Mouse (Mus musculus): ENCODE results near the gene Atxn3.
"Not testable (repeated sequence)": the region's sequence is repeated elsewhere in the genome, so short reads cannot be mapped to it uniquely, and the experiment has no call there.

Atxn3 gene

DNA sequence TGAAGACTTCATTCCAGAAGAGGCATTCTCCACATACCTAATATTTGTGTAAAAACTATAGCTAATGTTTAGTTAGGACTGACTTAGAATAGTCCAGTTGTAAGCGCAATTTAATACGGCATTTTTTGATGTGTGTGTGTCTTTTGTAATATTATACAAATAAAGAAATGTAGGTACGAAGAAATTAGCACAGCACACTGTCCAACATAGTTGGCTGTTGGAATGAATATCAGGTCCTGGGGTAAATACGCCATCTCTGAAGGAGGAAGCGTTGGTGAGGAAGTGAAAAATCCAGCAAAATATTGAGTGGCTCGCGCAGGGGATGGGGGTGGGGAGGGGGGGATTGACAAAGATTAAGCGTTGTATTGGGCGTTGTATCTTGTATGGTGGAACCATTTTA lies 510 bp upstream of the Atxn3 start:
- DNase-seq (ENCODE audit: low read depth) = no peak

DNA sequence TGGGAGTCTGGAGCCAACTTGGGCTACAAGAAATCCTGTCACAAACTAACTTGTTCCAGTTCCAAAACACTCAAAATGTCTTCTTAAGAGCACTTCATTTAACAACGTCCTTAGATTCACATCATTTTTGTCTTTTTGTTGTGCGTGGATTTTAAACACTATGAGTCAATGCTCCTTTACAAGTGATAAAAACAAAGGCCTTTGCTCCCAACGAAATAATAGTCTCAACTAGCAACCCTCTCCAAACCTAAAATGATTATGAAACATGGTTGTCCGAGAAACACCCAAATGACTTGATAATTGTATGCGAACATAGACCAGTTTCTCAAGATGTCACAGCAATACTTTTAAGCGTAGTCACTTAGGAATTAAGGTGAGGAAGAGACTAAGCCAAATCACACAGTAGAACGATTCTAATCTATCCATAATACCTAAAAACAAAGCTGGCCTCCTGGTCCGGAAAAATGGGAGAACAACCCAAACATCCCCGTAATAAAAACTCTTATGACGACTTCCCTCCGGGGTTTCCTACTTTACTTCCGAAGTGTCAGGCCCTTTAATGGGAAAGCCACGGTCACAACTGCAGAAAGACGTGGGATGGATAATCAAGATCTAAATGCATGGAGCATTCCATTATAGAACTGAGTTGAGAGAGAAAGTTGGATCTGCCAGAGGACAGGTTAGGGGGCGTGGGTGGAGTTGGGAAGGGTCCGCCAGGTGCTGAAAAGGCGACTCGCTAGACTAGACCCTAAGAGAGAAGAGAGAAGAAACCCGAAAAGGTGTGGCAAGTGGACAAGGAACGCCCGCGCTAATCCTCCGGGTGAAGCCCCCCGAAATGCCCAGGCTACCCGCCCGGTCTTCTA lies 736 bp downstream of the Atxn3 start:
- DNase-seq (ENCODE audit: low read depth) = no peak

- DNase-seq (ENCODE audit: low read depth) = not testable (repeated sequence)
These were observed 2.2 kb downstream of the Atxn3 start for GRCm38 (mm10) chr12:101955821-101956220.

DNA sequence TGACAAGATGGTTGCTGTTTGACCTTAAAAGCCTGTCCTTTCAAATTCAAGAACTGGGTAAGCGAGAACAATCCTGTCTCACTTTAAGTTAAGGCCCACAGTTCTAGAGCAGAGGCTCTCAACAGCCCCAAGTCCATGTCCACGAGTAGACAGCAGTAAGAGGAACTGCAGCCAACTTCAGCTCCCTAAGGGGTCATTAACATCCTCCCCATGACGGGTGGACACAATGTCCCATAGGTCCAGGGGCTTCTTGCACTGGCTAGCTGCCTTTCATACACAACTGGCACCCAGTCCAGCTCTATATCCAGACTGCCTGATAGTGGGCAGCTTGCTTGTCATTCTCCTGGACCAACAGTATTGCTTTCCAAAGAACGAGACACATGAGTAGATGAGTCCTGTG lies 9.2 kb downstream of the Atxn3 start:
- no peak for DNase-seq (ENCODE audit: low read depth)

DNA sequence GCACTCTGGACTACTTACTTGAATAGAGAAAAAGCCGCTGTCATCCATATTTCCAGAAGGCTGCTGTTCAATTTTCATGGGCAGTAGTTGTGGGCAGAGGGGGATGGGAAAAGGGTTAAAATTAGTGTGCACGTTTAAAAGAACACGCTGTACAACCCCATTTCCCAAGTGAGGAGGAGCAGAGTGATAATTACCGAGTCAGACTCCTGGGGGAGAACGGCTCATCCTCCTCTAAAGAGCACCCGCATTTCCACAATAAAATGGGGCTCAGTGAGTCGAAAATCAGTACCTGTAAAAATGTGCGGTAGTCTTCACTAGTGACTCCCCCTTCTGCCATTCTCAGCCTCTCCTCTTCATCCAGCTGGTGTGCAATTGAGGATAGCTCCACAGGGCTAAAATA lies 10.1 kb downstream of the Atxn3 start:
- DNase-seq (ENCODE audit: low read depth) = no peak

GRCm38 (mm10) chr12:101937572-101937971 lies 20.5 kb downstream of the Atxn3 start:
- DNase-seq (ENCODE audit: low read depth) = no peak

DNA sequence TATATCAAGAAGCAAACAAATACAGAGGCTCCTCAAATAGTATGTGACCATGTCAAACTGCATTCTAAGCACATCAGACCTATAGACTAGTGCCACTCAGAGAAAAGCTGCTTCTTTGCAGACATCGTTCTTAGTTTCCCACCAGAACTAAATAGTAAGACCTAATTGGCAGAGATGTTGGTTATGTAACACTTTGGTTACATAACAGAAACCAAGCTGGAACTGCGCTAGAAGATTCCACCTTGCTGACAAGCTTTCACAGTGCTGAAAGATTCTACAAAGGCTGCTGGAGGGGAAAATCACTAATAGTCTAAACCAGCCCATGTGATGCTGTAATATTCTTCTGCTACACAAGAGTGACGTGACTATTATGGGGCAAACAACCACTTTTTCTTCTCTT lies 22.8 kb downstream of the Atxn3 start:
- no peak for DNase-seq (ENCODE audit: low read depth)

- no peak for DNase-seq (ENCODE audit: low read depth)
These were observed 29.6 kb downstream of the Atxn3 start for GRCm38 (mm10) chr12:101928423-101928822.

DNA sequence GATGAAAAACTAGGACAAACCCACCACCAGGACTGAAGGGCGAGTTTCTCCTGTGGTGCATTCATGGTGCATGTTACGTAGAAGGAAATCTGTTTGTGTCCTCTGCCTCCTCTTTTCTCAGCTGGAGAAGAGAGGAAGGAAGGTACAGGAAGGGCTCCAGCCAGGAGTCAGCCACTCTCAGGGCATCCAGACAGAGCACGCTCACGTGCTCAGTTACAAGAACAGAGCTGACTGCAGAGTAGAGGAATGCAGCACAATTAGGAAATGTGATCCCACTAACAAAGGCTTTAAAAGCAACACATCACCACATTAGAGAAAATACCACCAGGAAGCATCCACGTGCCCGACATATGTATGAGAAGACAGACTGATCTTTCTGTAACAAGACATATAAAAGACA lies 35.7 kb downstream of the Atxn3 start:
- DNase-seq (ENCODE audit: low read depth) = no peak

DNA sequence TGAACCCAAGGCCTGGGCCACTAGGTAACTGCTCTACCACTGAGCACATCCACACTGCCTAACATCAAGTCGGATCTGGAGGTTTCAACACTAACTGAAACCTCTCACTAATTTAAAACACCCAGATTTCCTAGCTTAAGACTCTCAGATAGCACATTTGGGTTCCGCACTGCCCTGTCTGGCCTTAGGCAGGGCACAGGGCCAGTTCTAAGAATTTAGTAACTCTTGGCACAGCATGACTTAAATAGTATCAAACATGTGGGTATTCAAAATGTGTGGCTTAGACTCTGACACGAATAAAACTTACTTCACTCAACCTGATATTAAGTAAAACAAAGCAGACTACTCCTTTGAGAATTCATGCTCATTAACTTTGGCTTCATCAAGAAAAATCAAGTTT lies 38.2 kb downstream of the Atxn3 start:
- no peak for DNase-seq (ENCODE audit: low read depth)

- DNase-seq (ENCODE audit: low read depth) = no peak
These were observed 40.9 kb downstream of the Atxn3 start for GRCm38 (mm10) chr12:101917165-101917564.

DNA sequence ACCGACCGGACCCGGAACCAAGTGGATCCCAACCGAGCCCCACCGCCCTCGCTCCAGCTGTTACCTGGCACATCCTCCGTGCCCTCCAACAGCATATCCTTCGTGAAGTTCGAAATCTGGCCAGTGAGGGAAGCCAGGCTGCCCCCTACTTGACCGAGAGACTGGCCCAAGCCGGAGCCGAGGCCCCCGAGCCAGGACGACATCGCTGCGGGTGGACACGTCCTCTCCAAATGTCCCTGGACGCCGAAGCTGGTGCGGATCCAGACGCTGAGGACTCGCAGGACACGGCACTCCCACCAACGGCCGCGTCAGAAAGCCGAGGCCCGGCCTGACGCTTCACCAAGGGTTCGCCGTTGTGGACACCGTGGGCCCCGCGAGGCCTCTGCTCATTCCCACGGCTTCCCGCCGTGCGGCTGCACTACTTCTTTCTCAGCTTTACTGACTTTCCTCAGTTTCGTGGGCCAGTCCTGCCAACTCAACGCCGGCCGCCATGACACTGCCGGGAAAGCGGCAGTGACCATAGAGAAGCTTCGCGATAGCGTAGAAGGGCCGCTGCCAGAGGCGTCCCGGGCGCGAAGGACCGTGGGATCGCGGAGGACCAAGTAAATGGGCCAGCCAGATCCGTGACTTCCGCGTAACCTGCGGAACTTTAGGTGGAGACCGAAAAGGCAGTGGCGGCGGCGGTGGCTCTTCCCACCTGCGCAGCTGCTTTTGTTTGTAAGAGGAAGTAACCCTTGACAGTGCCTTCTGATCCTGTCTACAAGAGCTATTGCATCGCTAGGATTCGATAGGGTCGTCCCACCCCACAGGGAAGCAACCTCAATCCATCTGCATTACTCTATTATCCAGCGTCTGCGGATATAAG lies 45.2 kb downstream of the Atxn3 start, which contains the start of gene Trip11:
Gene Trip11, minus strand, starts transcription at position 642 of the 865 bp plus-strand sequence.
- peak; percentile 92 for DNase-seq (ENCODE audit: low read depth)

- no peak for DNase-seq (ENCODE audit: low read depth)
These were observed 46.7 kb downstream of the Atxn3 start for GRCm38 (mm10) chr12:101911346-101911745.

GRCm38 (mm10) chr12:101910360-101910759 lies 47.7 kb downstream of the Atxn3 start:
- no peak for DNase-seq (ENCODE audit: low read depth)

- DNase-seq (ENCODE audit: low read depth) = peak; percentile 57
These were observed 52.2 kb downstream of the Atxn3 start for GRCm38 (mm10) chr12:101905817-101906216.

DNA sequence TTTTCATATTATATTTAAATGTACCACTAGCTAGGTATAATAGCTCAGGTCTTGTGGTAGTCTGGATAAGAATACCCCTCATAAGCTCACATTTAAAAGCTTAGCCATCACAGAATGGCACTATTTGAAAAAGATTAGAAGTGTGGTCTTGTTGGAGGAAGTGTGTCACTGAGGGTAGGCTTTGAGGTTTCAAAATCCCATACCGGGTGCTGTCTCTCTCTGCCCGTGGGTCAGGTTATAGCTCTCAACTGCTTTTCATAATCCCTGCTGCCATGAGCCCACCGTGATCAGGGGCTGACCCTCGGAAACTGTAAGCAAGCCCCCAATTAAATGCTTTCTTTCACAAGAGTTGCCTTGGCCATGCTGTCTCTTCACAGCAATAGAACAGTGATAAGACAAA lies 53.1 kb downstream of the Atxn3 start:
- no peak for DNase-seq (ENCODE audit: low read depth)

DNA sequence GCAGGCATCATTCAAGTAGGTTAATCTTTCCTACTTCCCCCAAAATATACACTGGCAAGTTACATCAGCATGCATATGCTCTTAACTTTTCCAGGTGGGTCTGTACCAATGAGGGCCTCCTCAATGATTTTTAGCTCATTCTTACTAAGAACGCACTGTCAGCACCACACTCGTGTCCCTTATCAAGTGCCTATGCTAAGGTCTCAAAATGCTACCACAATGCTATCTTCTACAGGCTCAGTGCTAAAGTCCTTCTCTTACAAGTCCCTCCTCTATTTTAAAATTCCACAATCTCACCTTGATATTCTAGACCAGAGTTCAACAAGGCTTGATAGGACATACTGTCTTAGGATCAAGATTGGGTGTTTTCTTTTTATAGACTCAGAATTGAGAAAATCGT lies 53.9 kb downstream of the Atxn3 start:
- DNase-seq (ENCODE audit: low read depth) = no peak

GRCm38 (mm10) chr12:101899671-101900245 lies 58.3 kb downstream of the Atxn3 start:
- DNase-seq (ENCODE audit: low read depth) = no peak

DNA sequence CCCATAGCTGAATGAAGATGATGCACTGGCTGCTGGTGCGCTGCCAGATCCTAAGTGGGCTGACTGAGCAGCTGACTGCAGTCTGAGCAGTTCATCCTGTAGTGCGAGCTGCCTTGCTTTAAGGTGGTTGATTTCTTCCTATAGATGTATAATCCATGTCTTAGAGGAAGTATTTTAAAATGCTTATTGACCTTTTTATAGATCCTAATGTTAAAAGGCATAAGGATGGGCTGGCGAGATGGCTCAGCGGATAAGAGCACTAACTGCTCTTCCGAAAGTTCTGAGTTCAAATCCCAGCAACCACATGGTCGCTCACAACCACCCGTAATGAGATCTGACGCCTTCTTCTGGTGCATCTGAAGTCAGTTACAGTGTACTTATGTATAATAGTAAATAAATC lies 59.1 kb downstream of the Atxn3 start:
- DNase-seq (ENCODE audit: low read depth) = no peak

- DNase-seq (ENCODE audit: low read depth) = peak; percentile 85
These were observed 60.9 kb downstream of the Atxn3 start for GRCm38 (mm10) chr12:101897113-101897512.

GRCm38 (mm10) chr12:101893296-101893695 lies 64.8 kb downstream of the Atxn3 start:
- DNase-seq (ENCODE audit: low read depth) = no peak

- no peak for DNase-seq (ENCODE audit: low read depth)
These were observed 65.2 kb downstream of the Atxn3 start for GRCm38 (mm10) chr12:101892832-101893231.

DNA sequence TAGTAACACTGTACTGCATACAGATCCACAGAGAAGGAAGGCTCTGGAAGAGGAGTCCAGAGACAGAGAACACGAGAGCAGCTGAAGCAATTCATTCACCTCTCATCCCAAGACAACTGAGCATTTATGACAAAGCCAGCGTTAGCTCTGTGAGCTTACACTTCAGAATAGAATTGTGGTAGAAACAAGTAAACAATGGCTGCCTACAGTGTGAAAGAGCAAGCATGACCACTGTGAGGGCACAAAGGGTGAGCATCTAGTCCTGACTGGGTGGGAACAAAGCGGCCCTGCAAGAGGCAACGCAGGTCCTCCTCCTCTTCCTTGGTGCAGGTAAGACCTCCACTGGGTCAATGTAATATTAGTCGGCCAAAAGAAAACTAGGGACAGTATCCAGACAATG lies 67.0 kb downstream of the Atxn3 start:
- no peak for DNase-seq (ENCODE audit: low read depth)

Measured in induced T-regulatory cell, adult 2 months (primary cell).